Mouse (Mus musculus): Measurements from ENCODE around the gene Tshz3. TPM values are rescaled to one million over a fixed set of nuclear protein-coding genes. Genes with fewer than 3 reads are reported as not detected.

The Tshz3 gene
- 1.5 and 2.0 TPM in 2 replicates for polyA plus RNA-seq (2012; rRNA removed)

DNA sequence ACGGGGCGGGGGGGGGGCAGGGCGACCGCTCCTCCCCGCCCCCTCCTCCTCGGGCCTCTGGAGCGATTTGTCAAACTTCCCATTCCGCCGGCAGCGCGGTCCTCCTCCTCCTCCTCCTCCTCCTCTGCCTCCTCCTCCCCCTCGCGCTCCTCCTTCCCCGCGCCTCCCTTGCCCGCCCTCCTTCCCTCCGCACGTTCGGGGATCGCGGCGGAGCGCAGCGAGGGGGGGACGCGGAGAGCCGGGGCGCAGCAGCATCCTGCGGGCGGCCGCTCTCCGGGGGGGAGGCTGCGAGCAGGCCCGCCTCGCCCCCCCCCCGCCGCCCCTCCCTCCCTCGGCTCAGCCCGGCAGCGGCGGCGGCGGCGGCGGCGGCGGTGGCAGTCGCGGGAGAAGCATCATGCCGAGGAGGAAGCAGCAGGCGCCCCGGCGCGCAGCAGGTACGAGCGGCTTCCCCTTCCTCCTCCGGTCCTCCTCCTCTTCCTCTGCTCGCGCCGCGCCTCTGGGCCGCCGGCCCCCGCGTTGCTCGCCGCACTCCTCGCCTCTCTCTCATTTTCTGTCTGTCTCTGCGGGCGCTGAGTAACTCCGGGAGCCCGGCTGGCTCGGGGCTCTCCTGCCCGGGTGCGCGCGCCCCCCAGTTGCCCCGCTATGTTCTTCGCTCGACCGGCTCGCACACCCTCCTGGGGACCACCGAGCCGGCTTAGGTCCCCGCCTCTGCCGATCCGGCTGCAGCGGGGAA lies at the start of gene Tshz3:
Tshz3 (plus strand) TSS at position 263 of the 733 bp plus-strand sequence.
- Histone ChIP-seq H3K36me3 (ENCODE audit: control insufficient read depth, insufficient read depth, low read length) (no peaks in the 10 kb centered on the region), H3K4me3 (ENCODE audit: insufficient read depth, low read depth, low read length) (peak within 1 kb of the TSS; percentile 85), H3K4me1 (ENCODE audit: control insufficient read depth, insufficient read depth, low read length) (no peaks in the 10 kb centered on the region), H3K27me3 (replicated peaks; ENCODE audit: control insufficient read depth, insufficient read depth, low read length) (no peaks in the 10 kb centered on the region), H3K27ac (ENCODE audit: insufficient read depth, low read depth, low read length) (peak within 1 kb of the TSS; percentile 59)
- TF ChIP-seq POLR2A (IDR thresholded peaks at IDR 0.05; ENCODE audit: low read depth, low read length) (no peak), CTCF (conservative IDR thresholded peaks at IDR 0.05; ENCODE audit: insufficient read depth, insufficient read length, low read depth, low read length) (no peak)
- 2% methylated on average over 65 of the region's 88 CpGs for WGBS
- DNase-seq, result peak; percentile 83

DNA sequence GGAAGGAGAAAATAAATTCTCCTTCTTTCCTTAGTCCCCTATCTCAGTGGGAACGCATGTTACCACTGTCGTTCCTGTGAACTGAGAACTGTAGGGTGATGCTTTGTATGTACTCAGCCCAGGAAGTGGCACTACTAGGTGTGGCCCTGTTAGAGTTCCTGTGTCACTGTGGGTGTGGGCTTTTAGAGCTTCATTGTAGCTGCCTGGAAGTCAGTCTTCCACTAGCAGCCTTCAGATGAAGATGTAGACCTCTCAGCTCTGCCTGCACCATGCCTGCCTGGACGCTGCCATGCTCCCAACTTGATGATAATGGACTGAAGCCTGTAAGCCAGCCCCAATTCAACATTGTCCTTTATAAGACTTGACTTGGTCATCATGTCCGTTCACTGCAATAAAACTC lies 42.0 kb upstream of the Tshz3 start:
- H3K4me3 ChIP-seq (ENCODE audit: insufficient read depth, low read depth, low read length), result no peak overlapping the region
- no peaks in the 10 kb centered on the region for H3K36me3 ChIP-seq (ENCODE audit: control insufficient read depth, insufficient read depth, low read length)
- 88% methylated on average over 4 of the region's 4 CpGs for WGBS
- no peak overlapping the region for H3K27ac ChIP-seq (ENCODE audit: insufficient read depth, low read depth, low read length)
- no peaks in the 10 kb centered on the region for H3K4me1 ChIP-seq (ENCODE audit: control insufficient read depth, insufficient read depth, low read length)
- no peaks in the 10 kb centered on the region for H3K27me3 ChIP-seq (replicated peaks; ENCODE audit: control insufficient read depth, insufficient read depth, low read length)
- TF ChIP-seq POLR2A (IDR thresholded peaks at IDR 0.05; ENCODE audit: low read depth, low read length) (no peak), CTCF (conservative IDR thresholded peaks at IDR 0.05; ENCODE audit: insufficient read depth, insufficient read length, low read depth, low read length) (no peak)
- no peak for DNase-seq

DNA sequence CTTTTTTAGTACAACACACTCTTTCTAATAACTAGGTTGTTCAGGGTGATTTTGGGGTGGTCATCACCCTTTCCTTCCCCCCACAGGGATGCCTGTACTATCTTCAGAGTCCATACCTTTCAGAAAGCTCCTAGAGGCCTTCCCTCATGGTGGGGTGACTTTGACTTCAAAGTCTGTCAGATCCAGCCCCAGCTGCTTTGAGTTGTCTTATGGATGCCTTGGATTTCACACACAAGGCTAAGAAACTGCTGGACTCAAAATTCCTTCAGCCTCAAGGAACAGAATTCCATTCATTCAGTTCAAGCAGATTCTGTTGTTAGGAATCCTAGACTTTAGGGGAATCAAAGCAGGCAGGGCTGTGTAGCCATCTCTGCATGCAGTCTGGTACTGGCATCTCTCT lies 41.5 kb upstream of the Tshz3 start:
- no peak for TF ChIP-seq POLR2A (IDR thresholded peaks at IDR 0.05; ENCODE audit: low read depth, low read length)
- TF ChIP-seq CTCF (conservative IDR thresholded peaks at IDR 0.05; ENCODE audit: insufficient read depth, insufficient read length, low read depth, low read length), result no peak
- H3K27ac ChIP-seq (ENCODE audit: insufficient read depth, low read depth, low read length), result no peak overlapping the region
- no peaks in the 10 kb centered on the region for H3K4me1 ChIP-seq (ENCODE audit: control insufficient read depth, insufficient read depth, low read length)
- DNase-seq, result no peak
- no peak overlapping the region for H3K4me3 ChIP-seq (ENCODE audit: insufficient read depth, low read depth, low read length)
- H3K36me3 ChIP-seq (ENCODE audit: control insufficient read depth, insufficient read depth, low read length), result no peaks in the 10 kb centered on the region
- H3K27me3 ChIP-seq (replicated peaks; ENCODE audit: control insufficient read depth, insufficient read depth, low read length), result no peaks in the 10 kb centered on the region

DNA sequence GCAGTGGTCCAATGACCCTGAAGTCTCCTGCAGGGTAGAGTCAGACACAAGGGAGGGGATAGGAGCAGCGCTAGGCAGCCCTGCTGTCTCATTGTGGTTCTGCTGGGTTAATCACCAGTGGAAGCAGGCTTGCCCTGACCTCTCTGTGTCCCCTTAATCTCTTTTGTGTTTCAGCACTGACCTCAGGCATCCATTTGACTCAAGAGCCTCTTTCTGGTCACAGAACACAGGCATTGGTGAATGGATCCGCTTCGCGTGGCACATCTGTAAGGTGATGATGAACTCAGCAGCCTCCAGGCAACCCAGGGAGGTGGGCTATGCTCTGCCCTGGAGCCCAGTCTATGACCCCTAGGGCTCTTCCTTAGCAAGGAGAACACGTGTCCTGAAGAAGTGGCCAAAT lies 39.6 kb upstream of the Tshz3 start:
- H3K36me3 ChIP-seq (ENCODE audit: control insufficient read depth, insufficient read depth, low read length), result no peaks in the 10 kb centered on the region
- no peak for TF ChIP-seq CTCF (conservative IDR thresholded peaks at IDR 0.05; ENCODE audit: insufficient read depth, insufficient read length, low read depth, low read length)
- TF ChIP-seq POLR2A (IDR thresholded peaks at IDR 0.05; ENCODE audit: low read depth, low read length), result no peak
- H3K4me1 ChIP-seq (ENCODE audit: control insufficient read depth, insufficient read depth, low read length), result no peaks in the 10 kb centered on the region
- H3K27me3 ChIP-seq (replicated peaks; ENCODE audit: control insufficient read depth, insufficient read depth, low read length), result no peaks in the 10 kb centered on the region
- WGBS, result 71% methylated on average over 5 of the region's 5 CpGs
- no peak overlapping the region for H3K4me3 ChIP-seq (ENCODE audit: insufficient read depth, low read depth, low read length)
- no peak for DNase-seq
- H3K27ac ChIP-seq (ENCODE audit: insufficient read depth, low read depth, low read length), result no peak overlapping the region

DNA sequence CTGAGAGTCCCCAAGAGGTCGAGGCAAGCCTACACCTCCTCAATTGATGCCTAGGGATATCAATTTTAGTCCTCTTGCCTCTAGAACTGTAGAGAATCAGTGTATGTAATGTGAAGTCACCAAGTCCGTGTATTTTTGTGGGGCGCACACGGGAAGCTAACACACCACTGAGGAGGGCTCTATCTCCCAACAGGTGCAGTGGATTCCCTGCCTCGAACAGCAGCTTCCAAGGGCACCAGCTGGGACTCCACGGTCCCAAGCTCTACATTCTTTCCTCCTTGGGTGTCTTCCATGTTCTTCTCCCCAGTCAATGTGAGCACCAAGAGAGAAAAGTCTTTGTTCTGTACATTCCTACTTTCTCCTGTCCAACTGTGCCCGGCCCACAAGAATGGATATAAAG lies 38.7 kb upstream of the Tshz3 start:
- no peak overlapping the region for H3K27ac ChIP-seq (ENCODE audit: insufficient read depth, low read depth, low read length)
- no peaks in the 10 kb centered on the region for H3K36me3 ChIP-seq (ENCODE audit: control insufficient read depth, insufficient read depth, low read length)
- H3K27me3 ChIP-seq (replicated peaks; ENCODE audit: control insufficient read depth, insufficient read depth, low read length), result no peaks in the 10 kb centered on the region
- no peak for DNase-seq
- no peak overlapping the region for H3K4me3 ChIP-seq (ENCODE audit: insufficient read depth, low read depth, low read length)
- no peaks in the 10 kb centered on the region for H3K4me1 ChIP-seq (ENCODE audit: control insufficient read depth, insufficient read depth, low read length)
- 90% methylated on average over 7 of the region's 7 CpGs for WGBS
- TF ChIP-seq CTCF (conservative IDR thresholded peaks at IDR 0.05; ENCODE audit: insufficient read depth, insufficient read length, low read depth, low read length) (no peak), POLR2A (IDR thresholded peaks at IDR 0.05; ENCODE audit: low read depth, low read length) (no peak)

DNA sequence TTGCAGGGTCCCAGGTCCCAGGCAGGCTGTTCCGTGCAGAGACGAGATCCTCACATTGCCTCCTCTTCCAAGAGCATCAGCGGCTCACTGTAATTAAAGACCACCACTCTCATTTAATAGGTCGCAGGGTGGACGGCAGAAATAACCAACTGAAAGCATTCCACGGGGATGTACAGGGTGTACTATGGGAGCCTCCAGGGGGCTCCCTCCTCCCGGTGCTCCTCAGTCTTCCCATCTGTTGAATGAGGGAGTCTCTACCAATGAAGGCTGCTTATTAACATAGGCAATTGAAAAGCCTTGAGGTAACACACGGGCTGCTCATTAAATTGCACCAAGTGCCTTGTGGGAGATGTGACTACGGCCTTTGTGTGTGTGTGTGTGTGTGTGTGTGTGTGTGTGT lies 37.3 kb upstream of the Tshz3 start:
- 0 out of 2 replicates have a peak, but pooled peaks have one; percentile 10 for TF ChIP-seq CTCF (conservative IDR thresholded peaks at IDR 0.05; ENCODE audit: insufficient read depth, insufficient read length, low read depth, low read length)
- no peak for TF ChIP-seq POLR2A (IDR thresholded peaks at IDR 0.05; ENCODE audit: low read depth, low read length)
- Histone ChIP-seq H3K36me3 (ENCODE audit: control insufficient read depth, insufficient read depth, low read length) (no peaks in the 10 kb centered on the region), H3K27me3 (replicated peaks; ENCODE audit: control insufficient read depth, insufficient read depth, low read length) (no peaks in the 10 kb centered on the region), H3K27ac (ENCODE audit: insufficient read depth, low read depth, low read length) (no peak overlapping the region), H3K4me1 (ENCODE audit: control insufficient read depth, insufficient read depth, low read length) (no peaks in the 10 kb centered on the region), H3K4me3 (ENCODE audit: insufficient read depth, low read depth, low read length) (no peak overlapping the region)
- WGBS, result 65% methylated on average over 9 of the region's 9 CpGs
- DNase-seq, result no peak

DNA sequence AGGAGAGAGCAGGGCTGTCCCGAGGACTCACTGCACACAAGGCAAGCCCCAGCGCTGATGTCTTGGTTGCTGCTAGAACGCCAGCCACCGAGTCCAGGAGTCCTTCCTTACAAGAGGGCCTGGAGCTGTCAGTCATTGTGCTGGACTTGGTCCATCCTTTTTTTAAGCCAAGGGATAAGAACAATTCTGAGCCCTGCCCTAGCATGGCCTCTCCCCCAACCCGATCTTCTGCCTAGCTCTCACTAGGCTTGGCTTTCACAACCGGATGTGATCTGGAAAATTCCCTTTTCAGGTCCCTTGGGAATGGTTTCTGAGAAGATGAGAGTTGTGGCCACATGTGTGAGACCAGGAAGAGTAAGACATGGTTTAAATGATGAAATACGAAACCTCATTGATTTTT lies 34.5 kb upstream of the Tshz3 start:
- Histone ChIP-seq H3K36me3 (ENCODE audit: control insufficient read depth, insufficient read depth, low read length) (no peaks in the 10 kb centered on the region), H3K27ac (ENCODE audit: insufficient read depth, low read depth, low read length) (no peak overlapping the region), H3K27me3 (replicated peaks; ENCODE audit: control insufficient read depth, insufficient read depth, low read length) (no peaks in the 10 kb centered on the region), H3K4me1 (ENCODE audit: control insufficient read depth, insufficient read depth, low read length) (no peaks in the 10 kb centered on the region), H3K4me3 (ENCODE audit: insufficient read depth, low read depth, low read length) (no peak overlapping the region)
- DNase-seq, result peak; percentile 34
- WGBS, result 79% methylated on average over 7 of the region's 7 CpGs
- TF ChIP-seq CTCF (conservative IDR thresholded peaks at IDR 0.05; ENCODE audit: insufficient read depth, insufficient read length, low read depth, low read length) (no peak), POLR2A (IDR thresholded peaks at IDR 0.05; ENCODE audit: low read depth, low read length) (no peak)
